Mouse (Mus musculus) heart, postnatal 0 days (tissue): Measurements from ENCODE around the gene Mlxipl.

Source experiments
- CTCF ChIP-seq: IDR thresholded peaks from 2 replicates; pipeline ENCODE4 v1.5.1; 2016; ENCODE audit warnings: antibody characterized with exemption, control low read depth, low read depth
- EP300 ChIP-seq: IDR thresholded peaks from 2 replicates; pipeline ENCODE4 v1.6.1; 2016; ENCODE audit warnings: antibody characterized with exemption, low read depth

GRCm38 (mm10) chr5:135080539-135080938 is 9.2 kb upstream of the Mlxipl start:
- TF ChIP-seq CTCF: no peak
- TF ChIP-seq EP300: no peak
